Mouse (Mus musculus): Measurements from ENCODE around the gene H3f3b. TPM values are rescaled to one million over a fixed set of nuclear protein-coding genes. Genes with fewer than 3 reads are reported as not detected.

H3f3b gene
- total and polyA plus RNA-seq, 2 experiments = 56.2 to 163 TPM

GRCm38 (mm10) chr11:116036671-116037070 is 8.9 kb upstream of the H3f3b start:
- TF ChIP-seq CTCF (IDR thresholded peaks at IDR 0.05; ENCODE audit: low read depth, low read length) (no peak), POLR2A (IDR thresholded peaks at IDR 0.05; ENCODE audit: extremely low read depth, insufficient read depth, low read length) (no peak)
- 93% methylated on average over 3 of the region's 3 CpGs for WGBS

GRCm38 (mm10) chr11:116034584-116034983 is 6.8 kb upstream of the H3f3b start:
- DNase-seq (ENCODE audit: extremely low read depth, low read depth, low spot score) = no peak
- Histone ChIP-seq H3K79me2 (ENCODE audit: control insufficient read depth, insufficient read depth, low read length) (peaks cover 14% of the 10 kb centered on the region; the same call in 1 of the 2 replicates), H3K36me3 (ENCODE audit: control insufficient read depth, insufficient read depth, low read length) (peaks cover 2% of the 10 kb centered on the region; the same call in 1 of the 2 replicates), H3K27ac (replicated peaks; ENCODE audit: insufficient read depth, low read depth, low read length) (no peak overlapping the region), H3K27me3 (ENCODE audit: control insufficient read depth, insufficient read depth, low read length) (no peaks in the 10 kb centered on the region), H3K4me3 (ENCODE audit: insufficient read depth, low read depth, low read length) (no peak overlapping the region), H3K4me1 (ENCODE audit: control insufficient read depth, insufficient read depth, low read length) (peaks cover 3% of the 10 kb centered on the region; the same call in 1 of the 2 replicates), H3K9ac (ENCODE audit: low read depth, low read length) (no peak overlapping the region)
- WGBS = 95% methylated on average over 6 of the region's 6 CpGs
- TF ChIP-seq POLR2A (IDR thresholded peaks at IDR 0.05; ENCODE audit: extremely low read depth, insufficient read depth, low read length) (no peak), CTCF (IDR thresholded peaks at IDR 0.05; ENCODE audit: low read depth, low read length) (no peak)

More at GRCm38 (mm10) chr11:116036671-116037070, 8.9 kb upstream of the H3f3b start:
- Histone ChIP-seq H3K9ac (ENCODE audit: low read depth, low read length) (no peak overlapping the region), H3K4me3 (ENCODE audit: insufficient read depth, low read depth, low read length) (no peak overlapping the region), H3K27ac (replicated peaks; ENCODE audit: insufficient read depth, low read depth, low read length) (no peak overlapping the region), H3K27me3 (ENCODE audit: control insufficient read depth, insufficient read depth, low read length) (no peaks in the 10 kb centered on the region), H3K4me1 (ENCODE audit: control insufficient read depth, insufficient read depth, low read length) (no peaks in the 10 kb centered on the region), H3K36me3 (ENCODE audit: control insufficient read depth, insufficient read depth, low read length) (peaks cover 2% of the 10 kb centered on the region; the same call in 1 of the 2 replicates), H3K79me2 (ENCODE audit: control insufficient read depth, insufficient read depth, low read length) (peaks cover 14% of the 10 kb centered on the region; the same call in 1 of the 2 replicates)
- DNase-seq (ENCODE audit: extremely low read depth, low read depth, low spot score) = no peak

- WGBS = 19% methylated on average over 14 of the region's 14 CpGs
- peak; percentile 58 for DNase-seq (ENCODE audit: extremely low read depth, low read depth, low spot score)
- peak overlapping the region; percentile 77 for H3K4me3 ChIP-seq (ENCODE audit: insufficient read depth, low read depth, low read length)
Measured at GRCm38 (mm10) chr11:116030898-116031845, 3.4 kb upstream of the H3f3b start.

GRCm38 (mm10) chr11:116030088-116030897 is 2.5 kb upstream of the H3f3b start, which contains the start of gene Unk:
Unk (plus strand) TSS chr11:116030322.
- WGBS = under 1% methylated on average over 59 of the region's 67 CpGs
- H3K4me3 ChIP-seq (ENCODE audit: insufficient read depth, low read depth, low read length) = peak within 1 kb of the TSS; percentile 77
- no peaks in the 10 kb centered on the region for H3K27me3 ChIP-seq (ENCODE audit: control insufficient read depth, insufficient read depth, low read length)
- H3K36me3 ChIP-seq (ENCODE audit: control insufficient read depth, insufficient read depth, low read length) = no peaks in the 10 kb centered on the region
- peak within 1 kb of the TSS; percentile 98 for H3K27ac ChIP-seq (replicated peaks; ENCODE audit: insufficient read depth, low read depth, low read length)
- DNase-seq (ENCODE audit: extremely low read depth, low read depth, low spot score) = peak; percentile 98
- TF ChIP-seq POLR2A (IDR thresholded peaks at IDR 0.05; ENCODE audit: extremely low read depth, insufficient read depth, low read length) (peak; percentile 70; the same call in 1 of the 2 replicates), CTCF (IDR thresholded peaks at IDR 0.05; ENCODE audit: low read depth, low read length) (no peak)
- H3K79me2 ChIP-seq (ENCODE audit: control insufficient read depth, insufficient read depth, low read length) = peaks cover 14% of the 10 kb centered on the region; the same call in 1 of the 2 replicates
- peaks cover 10% of the 10 kb centered on the region for H3K4me1 ChIP-seq (ENCODE audit: control insufficient read depth, insufficient read depth, low read length)
- peak within 1 kb of the TSS; percentile 94 for H3K9ac ChIP-seq (ENCODE audit: low read depth, low read length)

More at GRCm38 (mm10) chr11:116030898-116031845, 3.4 kb upstream of the H3f3b start:
- H3K27me3 ChIP-seq (ENCODE audit: control insufficient read depth, insufficient read depth, low read length) = no peaks in the 10 kb centered on the region
- peaks cover 14% of the 10 kb centered on the region; the same call in 1 of the 2 replicates for H3K79me2 ChIP-seq (ENCODE audit: control insufficient read depth, insufficient read depth, low read length)
- H3K4me1 ChIP-seq (ENCODE audit: control insufficient read depth, insufficient read depth, low read length) = peaks cover 10% of the 10 kb centered on the region
- H3K9ac ChIP-seq (ENCODE audit: low read depth, low read length) = peak overlapping the region; percentile 94
- no peaks in the 10 kb centered on the region for H3K36me3 ChIP-seq (ENCODE audit: control insufficient read depth, insufficient read depth, low read length)
- peak overlapping the region; percentile 98 for H3K27ac ChIP-seq (replicated peaks; ENCODE audit: insufficient read depth, low read depth, low read length)
- no peak for TF ChIP-seq CTCF (IDR thresholded peaks at IDR 0.05; ENCODE audit: low read depth, low read length)
- TF ChIP-seq POLR2A (IDR thresholded peaks at IDR 0.05; ENCODE audit: extremely low read depth, insufficient read depth, low read length) = no peak

GRCm38 (mm10) chr11:116029086-116029865 is 1.5 kb upstream of the H3f3b start:
- Histone ChIP-seq H3K79me2 (ENCODE audit: control insufficient read depth, insufficient read depth, low read length) (peaks cover 9% of the 10 kb centered on the region; the same call in 1 of the 2 replicates), H3K9ac (ENCODE audit: low read depth, low read length) (peak overlapping the region; percentile 85), H3K27ac (replicated peaks; ENCODE audit: insufficient read depth, low read depth, low read length) (peak overlapping the region; percentile 96), H3K4me3 (ENCODE audit: insufficient read depth, low read depth, low read length) (peak overlapping the region; percentile 62), H3K27me3 (ENCODE audit: control insufficient read depth, insufficient read depth, low read length) (no peaks in the 10 kb centered on the region), H3K4me1 (ENCODE audit: control insufficient read depth, insufficient read depth, low read length) (peaks cover 10% of the 10 kb centered on the region), H3K36me3 (ENCODE audit: control insufficient read depth, insufficient read depth, low read length) (no peaks in the 10 kb centered on the region)
- 80% methylated on average over 6 of the region's 6 CpGs for WGBS
- TF ChIP-seq POLR2A (IDR thresholded peaks at IDR 0.05; ENCODE audit: extremely low read depth, insufficient read depth, low read length) (no peak), CTCF (IDR thresholded peaks at IDR 0.05; ENCODE audit: low read depth, low read length) (no peak)
- peak; percentile 61 for DNase-seq (ENCODE audit: extremely low read depth, low read depth, low spot score)

All from liver, adult 2 months (tissue).